Mouse (Mus musculus) embryonic facial prominence, embryonic 14.5 days (tissue): ENCODE measurements at regions not wholly inside any gene's neighbourhood (a gene's known extent, or its start where the extent isn't known, plus 50 kb on each side); places are given as distances from the start of the nearest gene placed in this dataset.
"Not testable (repeated sequence)": the region's sequence is repeated elsewhere in the genome, so short reads cannot be mapped to it uniquely, and the experiment has no call there.

Experiments used
- ATAC-seq: fragments of 200-750 bp; cut with Nextera tagmentation; 2 replicates; pipeline ENCODE4 v1.8.0; 2017; ENCODE audit warnings: low read depth, moderate number of reproducible peaks, moderate TSS enrichment
- DNase-seq: peaks from one replicate; pipeline ENCODE4 v3.0.0-alpha.2; 2015; ENCODE audit warnings: low spot score
- H3K27ac ChIP-seq: fragments of 300-500 bp; sonication (generic); replicated peaks from 2 replicates; pipeline ENCODE4 v1.5.1; 2014; ENCODE audit warnings: low read depth, mild to moderate bottlenecking, low read length, moderate library complexity
- H3K27me3 ChIP-seq: fragments of 300-500 bp; sonication (generic); replicated peaks from 2 replicates; pipeline ENCODE4 v1.6.1; 2014; ENCODE audit warnings: low read length; ENCODE audit not compliant: control insufficient read depth, insufficient read depth
- H3K36me3 ChIP-seq: fragments of 300-500 bp; sonication (generic); 2 replicates; pipeline ENCODE4 v1.6.1; 2014; ENCODE audit warnings: low read length, mixed read lengths; ENCODE audit not compliant: control insufficient read depth, insufficient read depth
- H3K4me1 ChIP-seq: fragments of 300-500 bp; sonication (generic); 2 replicates; pipeline ENCODE4 v1.6.1; 2014; ENCODE audit warnings: antibody characterized with exemption, low read length; ENCODE audit not compliant: control insufficient read depth, insufficient read depth
- H3K4me2 ChIP-seq: fragments of 300-500 bp; sonication (generic); 2 replicates; pipeline ENCODE4 v1.6.1; 2014; ENCODE audit warnings: low read depth, mild to moderate bottlenecking, low read length, moderate library complexity, mixed read lengths
- H3K4me3 ChIP-seq: fragments of 300-500 bp; sonication (generic); 2 replicates; pipeline ENCODE4 v1.5.1; 2014; ENCODE audit warnings: low read depth, mild to moderate bottlenecking, low read length
- H3K9ac ChIP-seq: fragments of 300-500 bp; sonication (generic); 2 replicates; pipeline ENCODE4 v1.6.1; 2014; ENCODE audit warnings: low read depth, mild to moderate bottlenecking, low read length, moderate library complexity, mixed read lengths
- H3K9me3 ChIP-seq: fragments of 300-500 bp; sonication (generic); 2 replicates; pipeline ENCODE4 v1.6.1; 2016; ENCODE audit warnings: low read length; ENCODE audit not compliant: control insufficient read depth
- whole genome bisulfite sequencing: fragments of 180-500 bp; shearing (Covaris S2); extraction: QIAGEN DNeasy Blood & Tissue Kit; methylation state at CpG from one replicate; pipeline ENCODE4 v1.1.7; 2014; 5-methylcytosine and 5-hydroxymethylcytosine counted together

- Histone ChIP-seq H3K9me3 (no peaks in the 10 kb centered on the region), H3K27me3 (no peaks in the 10 kb centered on the region), H3K4me3 (no peak overlapping the region), H3K27ac (no peak overlapping the region), H3K36me3 (no peaks in the 10 kb centered on the region), H3K9ac (no peak overlapping the region), H3K4me2 (no peak overlapping the region), H3K4me1 (no peaks in the 10 kb centered on the region)
- no peak; the same call in 1 of the 2 replicates for ATAC-seq
- DNase-seq: peak; percentile 34
- WGBS: 13% methylated on average over 8 of the region's 8 CpGs
Measured at GRCm38 (mm10) chr15:52464226-52465138, 1420.2 kb upstream of the Gm7489 start.

- H3K9ac ChIP-seq, ATAC-seq, DNase-seq, H3K9me3 ChIP-seq, H3K27ac ChIP-seq, H3K27me3 ChIP-seq, H3K4me2 ChIP-seq, H3K36me3 ChIP-seq, H3K4me3 ChIP-seq, H3K4me1 ChIP-seq: not testable (repeated sequence)
- 93% methylated on average over 14 of the region's 20 CpGs for WGBS
Measured at GRCm38 (mm10) chr15:52478124-52478523, 1406.6 kb upstream of the Gm7489 start.

GRCm38 (mm10) chr15:52480834-52481233 is 1403.9 kb upstream of the Gm7489 start:
- H3K4me1 ChIP-seq: no peaks in the 10 kb centered on the region
- DNase-seq (no peak), ATAC-seq (no peak)
- H3K27ac ChIP-seq: no peak overlapping the region
- H3K27me3 ChIP-seq: no peaks in the 10 kb centered on the region
- no peaks in the 10 kb centered on the region for H3K36me3 ChIP-seq
- no peak overlapping the region for H3K4me3 ChIP-seq
- 0 out of 2 replicates have a peak, but pooled peaks cover 5% of the 10 kb centered on the region for H3K9me3 ChIP-seq
- H3K9ac ChIP-seq: no peak overlapping the region
- 67% methylated on average over 3 of the region's 3 CpGs for WGBS
- H3K4me2 ChIP-seq: no peak overlapping the region

GRCm38 (mm10) chr15:52483598-52484165 is 1401.0 kb upstream of the Gm7489 start:
- H3K4me1 ChIP-seq: no peaks in the 10 kb centered on the region
- H3K27me3 ChIP-seq: no peaks in the 10 kb centered on the region
- ATAC-seq (no peak), DNase-seq (peak; percentile 48)
- no peak overlapping the region for H3K9ac ChIP-seq
- no peak overlapping the region for H3K4me2 ChIP-seq
- no peak overlapping the region for H3K27ac ChIP-seq
- no peaks in the 10 kb centered on the region for H3K9me3 ChIP-seq
- no peaks in the 10 kb centered on the region for H3K36me3 ChIP-seq
- no peak overlapping the region for H3K4me3 ChIP-seq
- WGBS: 59% methylated on average over 5 of the region's 5 CpGs

- WGBS: 77% methylated on average over 5 of the region's 5 CpGs
- Histone ChIP-seq H3K27me3 (no peaks in the 10 kb centered on the region), H3K4me2 (no peak overlapping the region), H3K4me1 (no peaks in the 10 kb centered on the region), H3K9me3 (no peaks in the 10 kb centered on the region), H3K9ac (no peak overlapping the region), H3K36me3 (no peaks in the 10 kb centered on the region), H3K27ac (no peak overlapping the region), H3K4me3 (no peak overlapping the region)
- ATAC-seq: no peak
- no peak for DNase-seq
Measured at GRCm38 (mm10) chr15:52484276-52484675, 1400.4 kb upstream of the Gm7489 start.

DNA sequence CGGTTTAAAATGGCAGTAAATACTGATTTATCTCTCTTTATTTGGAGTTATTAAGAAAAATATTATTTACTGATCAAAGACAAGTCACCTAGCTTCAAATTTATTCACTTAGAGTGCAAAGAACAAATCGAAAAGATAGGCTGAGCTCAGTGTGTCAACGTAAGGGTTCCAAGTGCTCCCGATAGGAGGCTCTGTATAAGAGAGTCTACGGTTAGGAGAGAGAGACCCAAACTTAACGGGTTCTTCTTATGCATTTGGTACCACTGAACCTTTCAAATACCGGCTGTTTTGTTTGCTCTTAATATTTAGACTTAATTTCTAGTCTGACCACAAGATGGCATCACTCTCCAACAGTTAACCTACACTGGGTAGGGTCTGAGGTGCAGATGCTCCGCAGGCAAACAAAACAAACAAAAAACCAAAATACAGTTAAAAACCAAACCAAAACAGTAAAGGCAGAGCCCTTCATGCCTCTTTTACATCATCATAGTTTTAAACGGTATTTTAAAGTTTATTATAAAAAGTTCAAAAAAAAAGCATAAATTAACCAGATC is 1379.4 kb upstream of the Gm7489 start:
- Histone ChIP-seq H3K9ac (no peak overlapping the region), H3K4me1 (no peaks in the 10 kb centered on the region), H3K36me3 (no peaks in the 10 kb centered on the region), H3K4me3 (no peak overlapping the region), H3K27me3 (no peaks in the 10 kb centered on the region), H3K4me2 (no peak overlapping the region), H3K27ac (no peak overlapping the region), H3K9me3 (no peaks in the 10 kb centered on the region; the same call in 1 of the 2 replicates)
- peak; percentile 53; the same call in 1 of the 2 replicates for ATAC-seq
- 27% methylated on average over 9 of the region's 9 CpGs for WGBS
- DNase-seq: peak; percentile 74

- H3K4me2 ChIP-seq: no peak overlapping the region
- H3K27ac ChIP-seq: no peak overlapping the region
- no peaks in the 10 kb centered on the region for H3K36me3 ChIP-seq
- no peak overlapping the region for H3K9ac ChIP-seq
- no peaks in the 10 kb centered on the region for H3K4me1 ChIP-seq
- H3K9me3 ChIP-seq: no peaks in the 10 kb centered on the region; the same call in 1 of the 2 replicates
- 5% methylated on average over 7 of the region's 7 CpGs for WGBS
- H3K27me3 ChIP-seq: no peaks in the 10 kb centered on the region
- ATAC-seq: no peak
- DNase-seq: peak; percentile 82
- H3K4me3 ChIP-seq: no peak overlapping the region
Measured at GRCm38 (mm10) chr15:52506930-52507329, 1377.8 kb upstream of the Gm7489 start.

DNA sequence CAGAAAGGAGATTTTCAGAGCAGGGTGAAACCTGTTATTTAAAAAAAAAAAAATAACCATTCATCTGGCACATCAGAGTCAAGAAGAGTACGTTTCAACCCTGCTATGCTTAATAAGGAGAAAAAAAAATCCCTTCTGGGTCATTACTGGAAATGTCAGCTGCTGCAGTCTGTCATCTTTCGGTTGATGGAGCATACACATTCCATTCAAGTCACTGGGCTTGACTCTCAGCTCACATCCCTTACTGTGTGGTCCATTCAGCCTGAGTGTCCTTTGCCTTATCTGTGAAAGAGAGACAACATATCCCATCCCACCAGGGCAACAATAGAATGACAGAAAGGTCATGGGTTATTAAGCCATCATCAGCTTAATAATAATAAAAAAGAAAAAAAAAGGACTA is 1376.1 kb upstream of the Gm7489 start:
- H3K9me3 ChIP-seq: no peaks in the 10 kb centered on the region
- no peaks in the 10 kb centered on the region for H3K4me1 ChIP-seq
- no peak overlapping the region for H3K4me2 ChIP-seq
- no peak overlapping the region for H3K9ac ChIP-seq
- WGBS: 53% methylated on average over 2 of the region's 2 CpGs
- ATAC-seq: no peak
- no peak overlapping the region for H3K4me3 ChIP-seq
- no peak overlapping the region for H3K27ac ChIP-seq
- no peaks in the 10 kb centered on the region for H3K27me3 ChIP-seq
- H3K36me3 ChIP-seq: no peaks in the 10 kb centered on the region
- DNase-seq: peak; percentile 61
